In genomic region chr12:69681566-69682061, GRCm38 (mm10) we compare ENCODE assay signal across 8 mouse cellular contexts. TPM values are rescaled to one million over a fixed set of nuclear protein-coding genes. Genes with fewer than 3 reads are reported as not detected.
DNase-seq lines count a peak whose midpoint lies in the region; TF ChIP-seq lines count a peak whose summit lies in the region.

Gene Sos2 (minus strand): TSS chr12:69681852.

- peak; percentile 59 for DNase-seq in embryo, embryonic 10 days (ENCODE audit: low spot score)
- DNase-seq in embryo, embryonic 9.5 days (ENCODE audit: extremely low spot score) = no peak
- DNase-seq in gastrocnemius, postnatal 14 days = peak; percentile 74
- DNase-seq in induced T-regulatory cell, adult 2 months (ENCODE audit: low read depth) = peak; percentile 63
- DNase-seq in left cerebral cortex, adult 8-10 months (ENCODE audit: low spot score in 2 of 2) = peak; percentile 25 to 36
- peak; percentile 32 to 34 for DNase-seq in right cerebral cortex, adult 2 months (ENCODE audit: low spot score in 2 of 2)

- H3K4me1 ChIP-seq in cortical plate, adult 2 months (ENCODE audit: control insufficient read depth, insufficient read depth, low read length) = peaks cover 4% of the 10 kb centered on the region

- peak within 1 kb of the TSS; percentile 84 for H3K27ac ChIP-seq in cortical plate, adult 2 months (ENCODE audit: insufficient read depth, low read length)
- H3K27ac ChIP-seq in macrophage = peak within 1 kb of the TSS; percentile 58

- TF ChIP-seq POLR2A in cortical plate, adult 2 months (IDR thresholded peaks at IDR 0.05; ENCODE audit: extremely low read depth, insufficient read depth, low read length) = no peak

- H3K79me2 ChIP-seq in macrophage (ENCODE audit: inconsistent target) = peaks cover 44% of the 10 kb centered on the region

- intact Hi-C loops in gastrocnemius, postnatal 14 days (cut with DNase I; ENCODE audit: low total_unique reads) = no loop called here

- H3K4me3 ChIP-seq in cortical plate, adult 2 months (ENCODE audit: insufficient read depth, low read length) = peak within 1 kb of the TSS; percentile 69
- peak within 1 kb of the TSS; percentile 64 for H3K4me3 ChIP-seq in macrophage (ENCODE audit: inconsistent target)

- H3K36me3 ChIP-seq in macrophage (ENCODE audit: inconsistent target) = no peaks in the 10 kb centered on the region

- WGBS in macrophage (ENCODE audit: missing documents) = 0% methylated on average over 48 of the region's 85 CpGs

- no peak for TF ChIP-seq CTCF in cortical plate, adult 2 months (IDR thresholded peaks at IDR 0.05; ENCODE audit: extremely low read depth, insufficient read depth, low read length)

RNA-seq across cellular contexts. Expression of gene Sos2, which starts in this region (rescaled TPM):
- 32.1 and 35.0 TPM in 2 replicates for polyA plus RNA-seq in cortical plate, adult 2 months (2012; rRNA removed)
- total RNA-seq in gastrocnemius, postnatal 14 days (2021) = 10 to 100 TPM; 27.2 to 29.2 TPM
- 10 to 100 TPM; 33.1 to 42.4 (median 36.6) TPM for total RNA-seq in left cerebral cortex, adult 8-10 months (2022)
- total RNA-seq in macrophage (2018; cell fraction: chromatin; rRNA removed) = 100 to 1,000 TPM in 1 of 26 experiments, 10 to 100 TPM in 25; 10.1 to 105 (median 70.1) TPM
- total RNA-seq in macrophage (2018; cell fraction: cytosol; rRNA removed) = 10 to 100 TPM; 22.5 to 43.1 (median 33.7) TPM
- total RNA-seq in macrophage (2018; cell fraction: nucleus; rRNA removed) = 10 to 100 TPM; 17.3 to 92.2 (median 47.9) TPM
- 18.5 to 35.5 TPM (median 24.7 TPM) in 3 replicates for polyA plus RNA-seq in macrophage (2018)
